Mouse (Mus musculus): ENCODE data around the gene Aldh2.

DNA sequence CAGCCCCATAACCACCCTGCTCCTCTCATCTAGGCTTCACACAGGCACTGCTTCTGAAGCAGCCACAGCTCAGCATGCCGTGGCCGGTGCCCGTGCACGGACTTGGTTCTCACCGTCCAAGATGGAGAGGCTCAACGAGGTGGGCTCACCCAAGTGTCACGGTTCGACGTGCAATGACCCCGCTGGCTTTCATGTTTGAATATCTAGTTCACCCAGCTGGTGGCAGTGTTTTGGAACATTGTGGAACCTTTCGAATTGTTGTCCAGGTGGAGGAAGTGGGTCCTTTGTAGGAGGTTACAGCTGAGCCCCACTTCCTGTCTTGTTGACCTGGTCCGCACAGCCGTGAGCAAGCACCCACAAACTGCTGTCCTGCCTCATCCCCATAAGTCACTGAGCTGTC, 19.5 kb downstream of the Aldh2 start:
- TF ChIP-seq CTCF (IDR thresholded peaks at IDR 0.05; ENCODE audit: low read depth) (no peak), EP300 (IDR thresholded peaks at IDR 0.05; ENCODE audit: low read depth) (no peak)

Measured in heart, postnatal 0 days (tissue).